Mouse (Mus musculus): ENCODE data around the gene Olfr1420. TPM values are rescaled to one million over a fixed set of nuclear protein-coding genes. Genes with fewer than 3 reads are reported as not detected.

Gene Olfr1420
- 1 to 10 TPM in 1 of 2 experiments, under 1 TPM in 1; 0.30 to 1.8 TPM for polyA plus RNA-seq (2017; shearing (Covaris generic))

GRCm38 (mm10) chr19:11886265-11886664, at the start of gene Olfr1420:
Olfr1420 (plus strand) TSS chr19:11886565.

GRCm38 (mm10) chr19:11839119-11839518, 47.2 kb upstream of the Olfr1420 start, which contains the start of gene Olfr1417:
Olfr1417 (minus strand) TSS chr19:11839219.

GRCm38 (mm10) chr19:11860966-11861365, 25.4 kb upstream of the Olfr1420 start, which contains the start of gene Olfr1418:
Olfr1418 (minus strand) TSS chr19:11861066.

GRCm38 (mm10) chr19:11875006-11875405, 11.4 kb upstream of the Olfr1420 start, which contains the start of gene Olfr1419:
Olfr1419 (minus strand) TSS chr19:11875106.

GRCm38 (mm10) chr19:11912037-11912532, 25.7 kb downstream of the Olfr1420 start, which contains the start of gene Patl1:
Patl1 (plus strand) TSS chr19:11912399.

Other genes starting within 250 kb of the Olfr1420 start
- under 1 TPM in 1 of 2 experiments, not detected in 1; 0.77 TPM for gene Ms4a3, start 245.7 kb upstream of the Olfr1420 start, polyA plus RNA-seq (2017; shearing (Covaris generic))
- not detected for gene Oosp2, start 226.0 kb upstream of the Olfr1420 start, polyA plus RNA-seq (2017; shearing (Covaris generic))
- gene Oosp1, start 195.4 kb upstream of the Olfr1420 start, polyA plus RNA-seq (2017; shearing (Covaris generic)) = under 1 TPM in 1 of 2 experiments, not detected in 1; 0.55 TPM
- under 1 TPM; 0.41 to 0.78 TPM for gene Oosp3, start 189.5 kb upstream of the Olfr1420 start, polyA plus RNA-seq (2017; shearing (Covaris generic))
- gene Gif, start 139.0 kb upstream of the Olfr1420 start, polyA plus RNA-seq (2017; shearing (Covaris generic)) = under 1 TPM in 1 of 2 experiments, not detected in 1; 0.18 TPM
- gene Mrpl16, start 116.2 kb upstream of the Olfr1420 start, polyA plus RNA-seq (2017; shearing (Covaris generic)) = 10 to 100 TPM; 38.2 to 43.8 TPM
- gene Stx3, start 67.2 kb upstream of the Olfr1420 start, polyA plus RNA-seq (2017; shearing (Covaris generic)) = 1 to 10 TPM; 2.9 to 4.5 TPM
- under 1 TPM in 1 of 2 experiments, not detected in 1; 0.10 TPM for gene Olfr1417, start 47.3 kb upstream of the Olfr1420 start, polyA plus RNA-seq (2017; shearing (Covaris generic))
- gene Olfr1418, start 25.5 kb upstream of the Olfr1420 start, polyA plus RNA-seq (2017; shearing (Covaris generic)) = under 1 TPM in 1 of 2 experiments, not detected in 1; 0.22 TPM
- gene Olfr1419, start 11.5 kb upstream of the Olfr1420 start, polyA plus RNA-seq (2017; shearing (Covaris generic)) = not detected
- 10 to 100 TPM; 21.5 to 22.6 TPM for gene Patl1, start 25.8 kb downstream of the Olfr1420 start, polyA plus RNA-seq (2017; shearing (Covaris generic))
- 10 to 100 TPM; 43.6 to 64.9 TPM for gene Osbp, start 79.4 kb downstream of the Olfr1420 start, polyA plus RNA-seq (2017; shearing (Covaris generic))
- under 1 TPM in 1 of 2 experiments, not detected in 1; 0.16 TPM for gene Olfr1423, start 154.8 kb downstream of the Olfr1420 start, polyA plus RNA-seq (2017; shearing (Covaris generic))
- under 1 TPM in 1 of 2 experiments, not detected in 1; 0.66 TPM for gene Olfr1424, start 176.1 kb downstream of the Olfr1420 start, polyA plus RNA-seq (2017; shearing (Covaris generic))
- gene Olfr1425, start 191.2 kb downstream of the Olfr1420 start, polyA plus RNA-seq (2017; shearing (Covaris generic)) = under 1 TPM in 1 of 2 experiments, not detected in 1; 0.12 TPM
- under 1 TPM in 1 of 2 experiments, not detected in 1; 0.07 TPM for gene Olfr1426, start 205.4 kb downstream of the Olfr1420 start, polyA plus RNA-seq (2017; shearing (Covaris generic))
- gene Olfr1427, start 216.8 kb downstream of the Olfr1420 start, polyA plus RNA-seq (2017; shearing (Covaris generic)) = not detected
- not detected for gene Olfr1428, start 229.3 kb downstream of the Olfr1420 start, polyA plus RNA-seq (2017; shearing (Covaris generic))
- not detected for gene Olfr76, start 236.6 kb downstream of the Olfr1420 start, polyA plus RNA-seq (2017; shearing (Covaris generic))

All from inflammation-experienced regulatory T-cells (primary cell).